Mouse (Mus musculus): ENCODE data around the gene Dgkq.

GRCm38 (mm10) chr5:108653341-108653740 is 16.1 kb downstream of the Dgkq start:
- TF ChIP-seq POU5F1 (IDR thresholded peaks at IDR 0.05; ENCODE audit: borderline replicate concordance, low read length) = no peak
- TF ChIP-seq CTCF (conservative IDR thresholded peaks at IDR 0.05; ENCODE audit: low read length) = no peak
- no peak for TF ChIP-seq NANOG (IDR thresholded peaks at IDR 0.05; ENCODE audit: borderline replicate concordance, low read length)

Data from E14TG2a.4 (cell line).